Mouse (Mus musculus): ENCODE data around the gene Axl. TPM values are rescaled to one million over a fixed set of nuclear protein-coding genes. Genes with fewer than 3 reads are reported as not detected.

Axl gene
- total RNA-seq, 2 experiments from 2014 or later, result 0.68 to 0.70 TPM

DNA sequence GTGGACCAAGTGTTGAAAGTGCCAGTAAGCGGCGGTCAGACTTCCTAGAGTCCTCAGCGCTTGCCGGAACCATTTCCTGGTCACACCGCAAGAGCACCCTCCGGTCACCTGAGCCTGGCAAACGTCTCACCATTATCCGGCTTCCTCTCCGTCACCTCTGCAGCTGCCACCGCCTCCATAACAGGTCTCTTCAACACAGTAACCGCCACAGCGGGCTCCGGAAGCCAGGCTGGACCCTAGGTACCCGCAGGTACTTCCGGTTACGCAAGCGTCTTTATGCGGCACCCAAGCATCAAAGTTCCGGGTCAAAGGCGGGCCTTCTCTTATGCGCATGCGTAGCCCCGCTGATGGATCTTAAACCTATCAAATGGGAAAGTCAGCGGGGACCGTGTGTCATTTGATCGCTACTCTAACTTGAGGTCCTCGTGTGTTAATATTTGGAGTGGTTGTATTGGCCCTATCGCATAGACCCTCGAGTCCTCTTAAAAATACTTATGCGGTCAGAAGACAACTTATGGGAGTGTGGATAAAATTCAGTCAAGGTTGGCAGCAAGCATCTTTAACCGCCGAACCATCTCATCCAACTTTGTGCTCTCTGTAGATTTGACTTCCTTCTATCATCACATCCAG, 69.6 kb downstream of the Axl start, which contains the start of gene Ccdc97:
TSS of gene Ccdc97 (minus strand) at position 301 of the 630 bp plus-strand sequence.
- ATAC-seq (replicated peaks; ENCODE audit: low FRiP score, low TSS enrichment, poor library complexity, severe bottlenecking), result peak; percentile 57

DNA sequence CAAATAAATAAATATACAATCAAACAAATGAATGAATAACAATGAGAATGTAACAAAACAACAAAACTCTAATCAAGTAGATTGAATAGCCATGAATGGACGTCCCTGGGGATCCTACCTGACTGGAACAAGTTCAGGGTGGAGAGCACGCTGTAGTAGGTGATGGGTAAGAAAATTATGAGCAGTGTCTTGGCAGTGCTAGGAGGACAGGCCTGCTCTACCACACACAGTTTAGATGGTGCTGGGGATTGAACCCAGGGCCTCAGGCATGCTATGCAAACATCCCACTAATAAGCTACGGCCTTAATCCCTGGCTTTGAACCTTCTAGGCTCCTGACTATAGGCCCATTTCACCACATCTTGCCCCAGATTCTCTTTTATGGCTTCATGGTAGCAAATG, 71.0 kb downstream of the Axl start:
- ATAC-seq (replicated peaks; ENCODE audit: low FRiP score, low TSS enrichment, poor library complexity, severe bottlenecking), result no peak

DNA sequence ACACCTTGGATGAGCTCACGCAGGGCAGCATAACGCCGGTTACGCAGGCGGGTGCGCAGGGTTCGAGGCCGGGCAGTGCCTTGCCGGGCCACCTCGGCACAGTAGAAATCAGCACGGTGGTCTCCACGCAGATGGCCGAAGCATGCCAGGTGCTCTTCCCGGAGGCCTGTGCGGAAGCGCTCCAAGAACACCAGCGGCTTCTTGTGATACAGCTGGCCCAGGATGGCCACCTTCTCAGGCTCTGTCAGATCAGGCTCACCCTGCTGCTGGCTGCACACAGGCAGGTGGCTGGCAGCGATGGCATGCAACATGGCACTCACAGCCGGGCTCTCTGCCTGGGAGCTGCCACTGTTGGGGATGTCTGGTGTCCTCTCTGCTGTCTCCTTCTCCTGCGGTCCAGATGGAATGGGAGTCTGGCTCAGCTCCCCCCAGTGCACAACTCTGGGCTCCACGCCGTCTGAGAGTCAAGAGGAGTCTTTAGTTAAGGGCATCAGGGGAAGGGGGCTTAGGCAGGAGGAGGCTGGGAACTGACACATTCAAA, 72.7 kb downstream of the Axl start:
- ATAC-seq (replicated peaks; ENCODE audit: low FRiP score, low TSS enrichment, poor library complexity, severe bottlenecking), result no peak

DNA sequence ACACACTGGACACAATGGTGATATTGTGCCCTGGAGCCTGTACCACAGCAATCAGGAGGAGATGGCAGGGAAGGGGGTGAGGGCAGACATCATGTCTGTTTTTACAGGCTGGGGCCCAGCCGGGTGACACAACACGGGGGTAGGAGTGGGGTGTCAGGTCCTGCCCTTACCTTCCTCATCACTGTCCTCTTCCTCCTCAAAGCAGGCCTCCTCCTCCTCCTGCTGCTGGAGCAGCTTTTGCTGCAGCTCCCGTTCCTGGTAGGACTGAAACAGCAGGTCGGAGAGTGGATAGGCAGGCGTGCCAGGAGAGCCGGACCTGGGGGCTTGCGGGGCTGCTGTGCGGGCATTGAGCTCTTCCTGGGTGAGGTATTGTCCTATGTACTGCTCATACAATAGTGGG, 73.9 kb downstream of the Axl start:
- ATAC-seq (replicated peaks; ENCODE audit: low FRiP score, low TSS enrichment, poor library complexity, severe bottlenecking), result no peak

DNA sequence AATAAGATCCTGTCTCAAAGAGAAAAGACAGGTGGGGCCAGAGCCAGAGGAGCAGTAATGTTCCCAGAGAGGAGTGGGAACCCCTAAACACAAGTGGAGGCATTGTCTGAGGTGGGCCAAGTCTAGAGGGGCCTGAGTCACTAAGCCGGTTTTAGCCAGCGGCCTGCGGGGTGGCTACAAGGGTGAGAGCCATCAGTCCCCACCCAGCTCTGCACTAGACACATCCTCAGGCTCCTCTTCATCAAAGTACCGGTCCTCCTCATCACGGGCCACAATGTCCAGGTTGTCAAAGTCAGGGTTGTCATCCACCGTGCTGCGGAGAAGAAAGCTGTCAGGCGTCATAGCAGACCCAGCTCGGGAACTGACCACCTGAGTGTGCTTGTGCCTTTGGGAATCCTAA, 75.7 kb downstream of the Axl start:
- ATAC-seq (replicated peaks; ENCODE audit: low FRiP score, low TSS enrichment, poor library complexity, severe bottlenecking), result no peak

- peak; percentile 42; the same call in 1 of the 2 replicates for ATAC-seq (replicated peaks; ENCODE audit: low FRiP score, low TSS enrichment, poor library complexity, severe bottlenecking)
Observed at GRCm38 (mm10) chr7:25711731-25712197, 76.7 kb downstream of the Axl start.

- ATAC-seq (replicated peaks; ENCODE audit: low FRiP score, low TSS enrichment, poor library complexity, severe bottlenecking), result no peak
Observed at GRCm38 (mm10) chr7:25711165-25711564, 77.3 kb downstream of the Axl start.

DNA sequence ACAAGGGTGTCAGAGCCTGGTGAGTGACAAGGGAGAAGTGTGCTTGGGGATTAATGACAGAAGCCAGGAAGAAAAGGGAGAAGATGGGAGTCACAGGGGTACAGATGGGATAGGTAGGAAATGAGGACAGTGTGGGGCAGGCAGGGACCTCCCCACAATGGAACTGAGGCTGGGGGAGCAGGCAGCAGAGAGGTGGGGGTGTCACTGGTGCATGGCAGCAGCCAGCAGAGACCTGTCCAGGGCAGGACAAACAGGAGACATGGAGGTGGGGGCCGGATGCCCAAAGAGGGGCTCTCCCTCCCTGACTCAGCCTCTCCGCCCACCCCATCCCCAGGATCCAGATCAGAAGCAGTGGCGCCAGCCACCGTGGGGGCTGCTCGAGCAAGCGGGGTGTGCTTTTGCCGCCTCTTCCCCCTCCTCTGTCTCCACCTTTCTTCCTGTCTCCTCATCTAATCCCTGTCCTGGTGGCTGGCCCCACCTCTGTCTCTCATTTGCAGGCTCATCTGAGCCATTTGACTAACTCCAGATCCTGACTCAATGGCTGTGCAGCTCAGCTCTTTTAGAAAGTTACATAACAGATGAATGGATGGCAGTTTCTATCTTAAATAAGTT, 77.9 kb downstream of the Axl start:
- no peak for ATAC-seq (replicated peaks; ENCODE audit: low FRiP score, low TSS enrichment, poor library complexity, severe bottlenecking)

DNA sequence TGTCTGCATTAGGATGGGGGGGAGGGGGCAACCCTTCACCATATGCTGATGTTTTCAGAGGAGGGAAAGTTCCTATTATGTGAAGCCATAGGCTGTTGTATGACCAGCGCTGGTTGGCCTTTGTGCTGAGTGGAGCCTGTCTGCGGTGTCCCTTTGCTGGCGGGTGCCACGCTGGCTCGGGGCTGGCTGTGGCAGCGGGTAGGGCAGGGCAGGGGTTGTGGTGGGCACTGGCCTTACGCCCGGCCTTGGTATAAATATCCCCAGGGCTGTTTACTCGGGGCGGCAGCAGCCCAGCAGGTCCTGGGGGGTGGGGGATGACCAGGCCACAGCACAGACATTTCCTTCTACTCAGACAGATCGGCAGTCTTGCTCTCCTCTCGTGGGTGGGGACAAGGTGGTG, 78.5 kb downstream of the Axl start:
- ATAC-seq (replicated peaks; ENCODE audit: low FRiP score, low TSS enrichment, poor library complexity, severe bottlenecking), result peak; percentile 21

- ATAC-seq (replicated peaks; ENCODE audit: low FRiP score, low TSS enrichment, poor library complexity, severe bottlenecking), result no peak
Observed at GRCm38 (mm10) chr7:25707581-25708292, 80.8 kb downstream of the Axl start.

Other genes starting within 250 kb of the Axl start
- not detected in 2 replicates for gene Ceacam2, start 248.8 kb downstream of the Axl start, total RNA-seq (2014; fragmentation: Nextera tagmentation)
- gene Ceacam2, start 248.8 kb downstream of the Axl start, total RNA-seq (2017), result not detected in 2 replicates
- not detected in 2 replicates for gene Erich4, start 172.8 kb downstream of the Axl start, total RNA-seq (2014; fragmentation: Nextera tagmentation)
- gene Erich4, start 172.8 kb downstream of the Axl start, total RNA-seq (2017), result not detected in 2 replicates
- gene Dmac2, start 169.3 kb downstream of the Axl start, total RNA-seq (2014; fragmentation: Nextera tagmentation), result 22.5 and 24.2 TPM in 2 replicates
- gene Dmac2, start 169.3 kb downstream of the Axl start, total RNA-seq (2017), result 30.4 and 35.9 TPM in 2 replicates
- gene B3gnt8, start 162.1 kb downstream of the Axl start, total RNA-seq (2014; fragmentation: Nextera tagmentation), result 8.2 TPM in 1 of 2 replicates, not detected in the other
- gene B3gnt8, start 162.1 kb downstream of the Axl start, total RNA-seq (2017), result 0.19 and 0.46 TPM in 2 replicates
- 20.2 and 27.4 TPM in 2 replicates for gene Bckdha, start 129.7 kb downstream of the Axl start, total RNA-seq (2014; fragmentation: Nextera tagmentation)
- 22.6 and 25.8 TPM in 2 replicates for gene Bckdha, start 129.7 kb downstream of the Axl start, total RNA-seq (2017)
- gene Exosc5, start 129.5 kb downstream of the Axl start, total RNA-seq (2014; fragmentation: Nextera tagmentation), result 69.2 and 123 TPM in 2 replicates
- gene Exosc5, start 129.5 kb downstream of the Axl start, total RNA-seq (2017), result 34.9 and 43.9 TPM in 2 replicates
- gene Tmem91, start 113.5 kb downstream of the Axl start, total RNA-seq (2014; fragmentation: Nextera tagmentation), result 2.2 TPM in 1 of 2 replicates, not detected in the other
- not detected in 2 replicates for gene Tmem91, start 113.5 kb downstream of the Axl start, total RNA-seq (2017)
- 34.6 and 35.2 TPM in 2 replicates for gene B9d2, start 107.9 kb downstream of the Axl start, total RNA-seq (2014; fragmentation: Nextera tagmentation)
- gene B9d2, start 107.9 kb downstream of the Axl start, total RNA-seq (2017), result 42.8 and 45.5 TPM in 2 replicates
- gene Tgfb1, start 101.7 kb downstream of the Axl start, total RNA-seq (2014; fragmentation: Nextera tagmentation), result 156 and 169 TPM in 2 replicates
- gene Tgfb1, start 101.7 kb downstream of the Axl start, total RNA-seq (2017), result 26.0 and 27.0 TPM in 2 replicates
- gene Ccdc97, start 69.6 kb downstream of the Axl start, total RNA-seq (2014; fragmentation: Nextera tagmentation), result 43.5 and 59.8 TPM in 2 replicates
- gene Ccdc97, start 69.6 kb downstream of the Axl start, total RNA-seq (2017), result 7.0 and 18.6 TPM in 2 replicates
- gene Hnrnpul1, start 33.9 kb downstream of the Axl start, total RNA-seq (2014; fragmentation: Nextera tagmentation), result 171 and 188 TPM in 2 replicates
- 139 and 159 TPM in 2 replicates for gene Hnrnpul1, start 33.9 kb downstream of the Axl start, total RNA-seq (2017)
- not detected in 2 replicates for gene Cyp2s1, start 28.2 kb upstream of the Axl start, total RNA-seq (2014; fragmentation: Nextera tagmentation)
- not detected in 2 replicates for gene Cyp2s1, start 28.2 kb upstream of the Axl start, total RNA-seq (2017)
- not detected in 2 replicates for gene Cyp2b10, start 108.9 kb upstream of the Axl start, total RNA-seq (2014; fragmentation: Nextera tagmentation)
- gene Cyp2b10, start 108.9 kb upstream of the Axl start, total RNA-seq (2017), result not detected in 2 replicates